Mouse (Mus musculus): ENCODE results near the gene Cacul1. TPM values are rescaled to one million over a fixed set of nuclear protein-coding genes. Genes with fewer than 3 reads are reported as not detected.

The Cacul1 gene
- total and polyA plus RNA-seq, 3 experiments, result 38.7 to 81.8 (median 43.6) TPM

GRCm38 (mm10) chr19:60581377-60582290 lies 809 bp upstream of the Cacul1 start:
- H3K36me3 ChIP-seq (replicated peaks), result peaks cover 5% of the 10 kb centered on the region
- no peak for ATAC-seq (ENCODE audit: extremely low read depth, insufficient number of reproducible peaks, low FRiP score, poor library complexity, severe bottlenecking)
- H3K4me1 ChIP-seq (ENCODE audit: insufficient read depth, low read depth, low read length), result peaks cover 21% of the 10 kb centered on the region
- no peak for DNase-seq (ENCODE audit: low spot score)
- no peak for TF ChIP-seq TAL1 (conservative IDR thresholded peaks at IDR 0.05; ENCODE audit: low read depth, low read length)
- no peak for TF ChIP-seq GATA1 (IDR thresholded peaks at IDR 0.05; ENCODE audit: borderline replicate concordance, low read length)
- no peak for TF ChIP-seq GATA2 (IDR thresholded peaks at IDR 0.05; ENCODE audit: borderline replicate concordance, low read depth, low read length)
- TF ChIP-seq CTCF (IDR thresholded peaks at IDR 0.05; ENCODE audit: low read depth, low read length), result no peak
- no peak for TF ChIP-seq POLR2AphosphoS5 (IDR thresholded peaks at IDR 0.05; ENCODE audit: insufficient replicate concordance, low read depth, low read length)
- H3K4me3 ChIP-seq (ENCODE audit: low read depth, low read length), result peak overlapping the region; percentile 89
- no peaks in the 10 kb centered on the region for H3K9me3 ChIP-seq (replicated peaks)
- H3K27me3 ChIP-seq (ENCODE audit: insufficient read depth, low read length), result no peaks in the 10 kb centered on the region

GRCm38 (mm10) chr19:60579771-60580581 lies 849 bp downstream of the Cacul1 start:
- ATAC-seq (ENCODE audit: extremely low read depth, insufficient number of reproducible peaks, low FRiP score, poor library complexity, severe bottlenecking), result no peak
- TF ChIP-seq TAL1 (conservative IDR thresholded peaks at IDR 0.05; ENCODE audit: low read depth, low read length), result no peak
- TF ChIP-seq POLR2AphosphoS5 (IDR thresholded peaks at IDR 0.05; ENCODE audit: insufficient replicate concordance, low read depth, low read length), result no peak
- Histone ChIP-seq H3K4me1 (ENCODE audit: insufficient read depth, low read depth, low read length) (peaks cover 24% of the 10 kb centered on the region), H3K36me3 (replicated peaks) (peaks cover 6% of the 10 kb centered on the region), H3K9me3 (replicated peaks) (no peaks in the 10 kb centered on the region), H3K4me3 (ENCODE audit: low read depth, low read length) (peak overlapping the region; percentile 89), H3K27me3 (ENCODE audit: insufficient read depth, low read length) (no peaks in the 10 kb centered on the region)
- DNase-seq (ENCODE audit: low spot score), result peak; percentile 43

- Histone ChIP-seq H3K36me3 (replicated peaks) (peaks cover 28% of the 10 kb centered on the region), H3K4me1 (ENCODE audit: insufficient read depth, low read depth, low read length) (peaks cover 30% of the 10 kb centered on the region)
These were observed 4.1 kb downstream of the Cacul1 start for GRCm38 (mm10) chr19:60576741-60577140.

GRCm38 (mm10) chr19:60560497-60560896 lies 20.3 kb downstream of the Cacul1 start:
- no peaks in the 10 kb centered on the region for H3K9me3 ChIP-seq (replicated peaks)
- peaks cover 39% of the 10 kb centered on the region for H3K36me3 ChIP-seq (replicated peaks)
- no peaks in the 10 kb centered on the region for H3K27me3 ChIP-seq (ENCODE audit: insufficient read depth, low read length)
- ATAC-seq (ENCODE audit: extremely low read depth, insufficient number of reproducible peaks, low FRiP score, poor library complexity, severe bottlenecking), result peak; percentile 57
- H3K4me3 ChIP-seq (ENCODE audit: low read depth, low read length), result no peak overlapping the region
- TF ChIP-seq POLR2AphosphoS5 (IDR thresholded peaks at IDR 0.05; ENCODE audit: insufficient replicate concordance, low read depth, low read length), result no peak
- TF ChIP-seq CTCF (IDR thresholded peaks at IDR 0.05; ENCODE audit: low read depth, low read length), result no peak
- TF ChIP-seq TAL1 (conservative IDR thresholded peaks at IDR 0.05; ENCODE audit: low read depth, low read length), result peak; percentile 17; the same call in 1 of the 2 replicates
- TF ChIP-seq GATA2 (IDR thresholded peaks at IDR 0.05; ENCODE audit: borderline replicate concordance, low read depth, low read length), result no peak
- DNase-seq (ENCODE audit: low spot score), result no peak
- peaks cover 22% of the 10 kb centered on the region for H3K4me1 ChIP-seq (ENCODE audit: insufficient read depth, low read depth, low read length)

More at GRCm38 (mm10) chr19:60576741-60577140, 4.1 kb downstream of the Cacul1 start:
- ATAC-seq (ENCODE audit: extremely low read depth, insufficient number of reproducible peaks, low FRiP score, poor library complexity, severe bottlenecking) (no peak), DNase-seq (ENCODE audit: low spot score) (no peak)
- H3K27me3 ChIP-seq (ENCODE audit: insufficient read depth, low read length), result no peaks in the 10 kb centered on the region
- H3K4me3 ChIP-seq (ENCODE audit: low read depth, low read length), result no peak overlapping the region
- no peak for TF ChIP-seq GATA1 (IDR thresholded peaks at IDR 0.05; ENCODE audit: borderline replicate concordance, low read length)
- TF ChIP-seq POLR2AphosphoS5 (IDR thresholded peaks at IDR 0.05; ENCODE audit: insufficient replicate concordance, low read depth, low read length), result no peak
- no peak for TF ChIP-seq CTCF (IDR thresholded peaks at IDR 0.05; ENCODE audit: low read depth, low read length)
- TF ChIP-seq TAL1 (conservative IDR thresholded peaks at IDR 0.05; ENCODE audit: low read depth, low read length), result no peak
- no peak for TF ChIP-seq GATA2 (IDR thresholded peaks at IDR 0.05; ENCODE audit: borderline replicate concordance, low read depth, low read length)
- H3K9me3 ChIP-seq (replicated peaks), result no peaks in the 10 kb centered on the region

GRCm38 (mm10) chr19:60554866-60555438 lies 25.9 kb downstream of the Cacul1 start:
- Histone ChIP-seq H3K36me3 (replicated peaks) (peaks cover 58% of the 10 kb centered on the region), H3K4me1 (ENCODE audit: insufficient read depth, low read depth, low read length) (no peaks in the 10 kb centered on the region), H3K27me3 (ENCODE audit: insufficient read depth, low read length) (no peaks in the 10 kb centered on the region), H3K4me3 (ENCODE audit: low read depth, low read length) (no peak overlapping the region), H3K9me3 (replicated peaks) (no peaks in the 10 kb centered on the region)
- ATAC-seq (ENCODE audit: extremely low read depth, insufficient number of reproducible peaks, low FRiP score, poor library complexity, severe bottlenecking) (no peak), DNase-seq (ENCODE audit: low spot score) (no peak)
- no peak for TF ChIP-seq GATA2 (IDR thresholded peaks at IDR 0.05; ENCODE audit: borderline replicate concordance, low read depth, low read length)
- TF ChIP-seq CTCF (IDR thresholded peaks at IDR 0.05; ENCODE audit: low read depth, low read length), result no peak
- TF ChIP-seq POLR2AphosphoS5 (IDR thresholded peaks at IDR 0.05; ENCODE audit: insufficient replicate concordance, low read depth, low read length), result no peak

- H3K4me1 ChIP-seq (ENCODE audit: insufficient read depth, low read depth, low read length), result no peaks in the 10 kb centered on the region
- no peaks in the 10 kb centered on the region for H3K27me3 ChIP-seq (ENCODE audit: insufficient read depth, low read length)
- DNase-seq (ENCODE audit: low spot score), result no peak
- no peak overlapping the region for H3K4me3 ChIP-seq (ENCODE audit: low read depth, low read length)
- no peaks in the 10 kb centered on the region for H3K9me3 ChIP-seq (replicated peaks)
- ATAC-seq (ENCODE audit: extremely low read depth, insufficient number of reproducible peaks, low FRiP score, poor library complexity, severe bottlenecking), result peak; percentile 45; the same call in 1 of the 2 replicates
- TF ChIP-seq CTCF (IDR thresholded peaks at IDR 0.05; ENCODE audit: low read depth, low read length) (peak; percentile 56), POLR2AphosphoS5 (IDR thresholded peaks at IDR 0.05; ENCODE audit: insufficient replicate concordance, low read depth, low read length) (no peak), GATA1 (IDR thresholded peaks at IDR 0.05; ENCODE audit: borderline replicate concordance, low read length) (no peak)
- peaks cover 59% of the 10 kb centered on the region for H3K36me3 ChIP-seq (replicated peaks)
These were observed 27.3 kb downstream of the Cacul1 start for GRCm38 (mm10) chr19:60553501-60553900.

Measured in G1E (cell line).